Mouse (Mus musculus) left cerebral cortex, postnatal 36 days (tissue): ENCODE measurements around the gene Tnrc6b. TPM values are rescaled to one million over a fixed set of nuclear protein-coding genes. Genes with fewer than 3 reads are reported as not detected.
A peak's percentile ranks its signal among the peaks of the same experiment; 100 is the strongest.

ENCODE experiments used
- DNase-seq, 2 experiments: peaks; one replicate each; pipeline ENCODE4 v3.0.0; 2021 to 2022; ENCODE audit warnings: low spot score in 2 of 2, mixed read lengths in 1 of 2
- intact Hi-C: fragments of 180-260 bp; cut with DNase I; formaldehyde crosslinking; loops from one replicate; pipeline ENCODE4 v1.15.1; 2025
- total RNA-seq, 2 experiments: library from RNA; stranded (reverse); gene quantifications; 2 replicates each; pipeline ENCODE4 v1.2.3; 2021

The Tnrc6b gene
- total RNA-seq, 2 experiments from 2014 or later = 107 to 142 TPM

DNA sequence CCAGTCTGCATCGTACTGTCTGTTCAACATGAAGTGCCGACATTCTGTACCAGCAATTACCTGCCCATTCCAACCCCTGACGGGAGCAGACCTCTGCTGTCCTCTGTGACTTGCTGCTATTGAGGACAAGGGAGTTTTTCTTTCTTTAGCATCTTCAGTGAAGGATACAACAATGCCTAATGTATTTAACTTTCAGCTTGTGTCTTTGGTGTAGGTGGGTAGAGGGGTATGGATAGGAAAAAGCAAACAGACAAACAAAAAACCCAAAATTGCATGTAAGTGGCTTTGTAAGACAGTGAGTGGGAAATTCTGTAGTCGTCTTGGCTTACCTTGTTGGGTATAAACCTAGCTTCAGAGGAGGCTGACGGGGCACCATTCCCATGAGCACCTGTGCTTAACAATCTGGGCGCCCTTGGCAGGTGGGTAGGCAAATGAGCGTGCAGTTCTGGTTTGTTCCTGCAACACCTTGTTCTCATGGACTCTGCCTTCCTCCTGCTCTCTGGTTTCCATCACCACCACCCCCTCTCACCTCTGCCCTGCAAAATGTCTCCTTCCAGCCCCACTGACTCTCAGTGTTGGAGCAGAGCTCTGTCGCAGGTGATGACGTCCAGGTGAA lies 220.3 kb downstream of the Tnrc6b start:
- no peak for DNase-seq
- intact Hi-C loops = no loop called here

DNA sequence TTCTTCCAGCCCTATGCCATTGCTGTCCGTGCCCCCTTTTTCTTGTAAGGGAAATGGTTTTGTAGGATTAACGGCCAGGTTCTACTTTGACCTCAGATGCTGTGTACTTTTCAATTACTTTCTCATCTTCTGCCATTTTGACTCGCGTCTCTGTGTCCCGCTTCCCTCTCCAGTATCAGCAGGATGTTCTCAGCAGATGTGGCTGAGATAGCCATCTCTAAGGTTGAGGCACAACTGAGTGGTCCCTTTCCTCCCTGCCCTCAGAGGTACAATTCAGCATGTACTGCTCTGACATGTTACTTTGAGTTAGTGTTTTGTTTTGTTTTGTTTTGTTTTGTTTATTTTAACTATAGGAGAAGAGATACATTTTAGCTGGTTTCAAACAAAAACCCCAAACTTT lies 223.7 kb downstream of the Tnrc6b start:
- intact Hi-C loops = no loop called here
- DNase-seq = no peak

DNA sequence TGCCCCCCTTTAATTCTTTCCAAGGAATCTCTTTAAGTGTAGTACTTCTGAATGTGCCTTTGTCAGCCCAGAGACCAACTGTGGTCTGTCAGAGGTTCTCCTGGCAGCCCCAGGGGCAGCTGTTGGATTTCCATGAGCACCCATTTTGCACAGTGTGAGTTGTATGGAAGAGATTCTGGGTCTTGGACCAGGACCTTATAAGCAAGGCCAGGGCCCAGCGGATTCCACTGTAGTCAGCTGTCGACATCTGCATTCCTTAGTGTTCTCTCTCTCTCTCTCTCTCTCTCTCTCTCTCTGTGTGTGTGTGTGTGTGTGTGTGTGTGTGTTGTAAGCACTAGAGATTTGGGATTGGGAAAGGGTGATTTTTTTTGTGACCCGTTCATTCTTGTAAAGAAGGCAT lies 225.6 kb downstream of the Tnrc6b start:
- intact Hi-C loops = no loop called here
- no peak for DNase-seq

DNA sequence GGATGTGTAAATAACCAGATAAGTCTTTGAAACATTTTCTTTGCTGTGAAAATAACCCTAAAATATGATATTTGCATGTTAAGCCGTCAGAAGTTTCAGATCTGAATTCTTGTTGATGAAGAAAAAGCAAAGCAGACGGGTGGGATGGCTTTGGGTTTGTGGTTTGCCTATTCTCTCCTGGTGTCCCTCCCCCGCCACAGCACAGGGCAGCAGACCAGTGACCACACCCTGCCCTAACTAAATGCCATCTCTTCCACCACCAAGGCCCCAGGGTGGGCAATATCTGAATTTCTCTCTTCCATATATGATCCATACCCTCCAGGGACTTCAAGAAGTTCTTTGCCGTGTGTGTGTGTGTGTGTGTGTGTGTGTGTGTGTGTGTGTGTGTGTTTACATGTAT lies 227.5 kb downstream of the Tnrc6b start:
- intact Hi-C loops = no loop called here
- DNase-seq = no peak

DNA sequence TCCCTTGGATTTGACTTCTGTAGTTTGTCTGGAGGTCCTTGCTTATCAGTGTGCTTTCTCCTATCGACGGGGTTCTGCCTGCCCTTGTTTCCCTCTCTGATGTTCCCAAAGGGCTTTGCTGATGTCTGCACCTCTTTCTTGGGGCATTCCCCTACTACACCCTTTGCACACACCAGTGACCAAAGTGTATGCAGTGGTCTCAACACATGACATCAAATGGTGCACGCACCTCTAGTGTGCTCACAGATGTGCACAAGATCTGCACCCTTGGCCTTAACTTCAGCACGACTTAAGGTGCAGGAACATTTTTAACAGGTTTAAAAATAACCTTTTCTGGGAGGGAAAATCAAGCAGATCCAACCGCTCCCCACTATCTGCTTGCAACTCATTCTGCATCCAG lies 228.3 kb downstream of the Tnrc6b start:
- no peak for DNase-seq

DNA sequence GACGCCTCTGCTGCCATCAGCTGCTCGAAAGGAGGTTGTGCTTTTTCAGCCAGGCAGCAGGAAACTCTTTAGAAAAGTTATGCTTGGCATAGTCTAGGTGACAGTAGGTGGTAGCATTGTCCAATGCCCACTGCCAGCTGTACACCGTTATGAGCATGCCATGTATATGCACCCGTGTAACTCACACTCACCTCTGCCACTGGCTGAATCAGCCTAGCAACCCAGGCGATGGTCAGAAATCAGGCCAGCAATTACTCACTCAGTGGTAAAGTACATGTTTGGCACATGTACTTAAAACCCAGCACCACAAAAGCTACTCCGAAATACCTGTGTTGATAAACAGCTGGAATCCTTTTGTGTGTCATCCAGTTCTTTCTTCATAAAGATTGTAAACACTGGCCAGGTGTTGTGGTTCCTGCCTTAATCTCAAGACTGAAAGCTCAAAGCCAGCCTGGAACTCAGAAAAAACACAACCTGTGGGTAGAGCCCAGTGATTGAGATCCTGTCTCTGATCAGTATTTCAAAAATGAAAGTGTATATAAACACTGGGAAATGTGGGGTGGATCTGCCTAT lies 230.4 kb downstream of the Tnrc6b start:
- intact Hi-C loops = no loop called here

More for the DNA sequence above, 228.3 kb downstream of the Tnrc6b start:
- intact Hi-C loops = no loop called here

DNA sequence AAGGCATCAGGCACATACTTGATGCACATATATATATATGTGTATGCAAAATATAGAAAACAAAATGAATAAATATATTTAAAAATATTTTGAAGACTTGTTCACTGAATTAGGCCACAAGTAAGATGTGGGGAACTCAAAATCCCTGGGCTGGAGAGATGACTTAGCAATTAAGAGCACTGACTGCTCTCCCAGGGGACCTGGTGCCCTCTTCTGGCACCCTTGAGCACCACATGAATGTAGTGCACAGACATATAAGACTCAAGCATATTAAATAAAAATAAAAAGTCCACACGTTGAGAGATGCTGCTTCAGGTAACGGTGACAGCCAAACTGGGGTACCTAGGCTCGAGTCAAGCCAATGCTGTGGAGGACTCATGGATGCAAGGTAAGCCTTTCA lies 234.7 kb downstream of the Tnrc6b start:
- no peak for DNase-seq
- intact Hi-C loops = loop anchor here (5.0 kb wide), 1 partner anchor 239 kb away; no protein-coding TSS in a partner anchor

More for the DNA sequence above, 230.4 kb downstream of the Tnrc6b start:
- no peak for DNase-seq

DNA sequence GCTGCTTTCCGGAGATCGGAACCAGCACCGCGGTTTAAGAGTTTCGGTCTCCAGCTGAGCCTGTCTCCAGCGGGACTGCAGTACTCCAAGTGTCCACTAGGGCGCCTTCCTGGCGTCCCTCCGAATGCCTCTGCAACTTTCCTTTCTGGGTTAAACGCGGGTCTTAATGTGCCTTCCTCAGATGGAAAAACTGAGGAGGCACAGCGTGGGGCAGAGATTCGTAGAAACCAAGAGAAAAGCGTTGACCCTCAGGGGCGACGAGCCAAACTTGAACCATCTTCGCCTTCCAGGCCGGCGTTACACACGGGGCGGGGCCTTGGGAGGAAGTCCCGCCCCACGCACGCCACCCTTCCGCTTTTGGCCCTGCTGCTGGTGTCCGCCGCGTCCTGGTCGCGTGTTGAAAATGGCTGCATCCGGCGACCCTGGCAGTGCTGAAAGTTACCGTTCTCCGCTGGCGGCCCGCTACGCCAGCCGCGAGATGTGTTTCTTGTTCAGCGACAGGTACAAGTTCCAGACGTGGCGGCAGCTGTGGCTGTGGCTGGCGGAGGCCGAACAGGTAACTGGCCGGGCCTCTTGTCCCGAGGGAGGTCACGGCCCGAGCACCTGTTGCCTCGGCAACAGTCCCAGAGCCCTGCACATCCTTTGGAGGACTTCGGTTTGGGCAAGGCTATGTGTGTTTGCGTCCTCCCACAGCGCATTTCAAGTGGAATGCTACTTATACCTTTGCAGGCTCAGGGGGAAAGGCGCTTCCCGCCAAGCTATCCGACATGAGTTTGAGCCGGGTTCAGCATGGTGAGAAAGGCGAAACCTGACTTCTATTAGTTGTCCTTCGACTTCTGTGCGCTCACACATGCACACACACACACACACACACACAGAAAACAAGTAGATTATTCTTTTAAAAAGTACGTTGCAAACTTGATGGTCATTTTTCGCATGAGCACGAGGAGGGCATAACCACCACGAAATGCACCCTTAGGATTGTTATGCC lies 237.3 kb downstream of the Tnrc6b start, which contains the start of gene Adsl:
Adsl (plus strand) TSS at position 346 of the 991 bp plus-strand sequence.
- DNase-seq = peak; percentile 85 to 87
- intact Hi-C loops = loop anchor here (5.0 kb wide), 1 partner anchor 241 kb away; no protein-coding TSS in a partner anchor

DNA sequence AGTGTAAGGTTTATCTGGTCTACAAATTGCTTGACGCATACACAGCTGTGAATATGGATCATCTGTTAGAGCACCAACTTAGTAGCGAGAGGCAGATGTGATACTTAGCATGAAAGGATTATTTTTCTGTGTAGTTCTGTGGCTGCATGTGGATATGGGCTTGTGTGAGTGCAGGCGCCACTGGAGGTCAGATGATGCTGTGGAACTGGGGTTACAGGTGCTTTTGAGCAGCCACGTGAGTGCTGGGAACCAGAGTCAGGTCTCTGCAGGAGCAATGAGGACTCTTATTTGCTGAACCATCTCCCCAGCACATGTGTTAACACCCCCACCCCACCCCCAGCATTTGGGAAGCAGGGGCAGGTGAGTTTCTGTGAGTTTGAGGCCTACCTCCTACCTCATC lies 238.3 kb downstream of the Tnrc6b start:
- intact Hi-C loops = loop anchor here (5.0 kb wide), 1 partner anchor 242 kb away; no protein-coding TSS in a partner anchor
- DNase-seq = no peak

DNA sequence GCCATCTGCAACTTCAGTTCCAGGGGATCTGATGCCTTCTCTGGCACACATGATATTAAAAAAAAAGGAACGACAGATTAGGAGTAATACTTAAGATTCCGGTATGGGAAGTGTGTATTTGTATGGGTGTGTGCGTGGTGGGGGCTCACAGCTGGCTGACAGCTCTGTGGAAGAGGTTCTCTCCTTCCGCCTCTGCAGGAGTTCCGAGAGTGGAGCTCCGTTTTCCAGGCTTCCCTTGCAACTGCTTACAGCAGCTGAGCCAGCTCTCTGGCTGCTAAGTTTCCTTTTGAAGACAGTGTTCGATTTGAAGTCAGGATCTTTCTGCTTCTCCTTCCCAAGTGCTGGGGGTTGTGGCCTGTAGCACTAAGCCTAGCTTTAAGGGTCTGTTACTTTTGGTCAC lies 238.9 kb downstream of the Tnrc6b start:
- no peak for DNase-seq
- intact Hi-C loops = no loop called here

DNA sequence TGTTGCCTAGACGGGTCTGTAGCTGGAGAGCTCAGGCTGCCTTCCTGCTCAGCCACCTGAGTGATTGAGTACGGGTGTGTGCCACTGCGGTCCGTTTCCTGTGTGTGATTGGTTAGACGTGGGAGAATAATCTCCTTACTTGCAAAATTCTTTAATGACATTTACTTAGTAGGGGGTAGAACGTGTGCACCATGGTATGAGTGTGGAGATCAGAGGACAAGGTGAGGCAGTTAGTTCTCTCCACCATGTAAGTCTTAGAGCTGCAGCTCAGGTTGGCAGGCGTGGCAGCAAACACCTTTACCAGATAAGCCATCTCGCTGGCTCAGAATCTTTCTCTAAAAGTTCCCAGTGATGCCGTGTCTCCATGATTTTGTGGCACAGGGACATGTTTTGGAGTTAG lies 242.9 kb downstream of the Tnrc6b start:
- no peak for DNase-seq
- intact Hi-C loops = no loop called here

DNA sequence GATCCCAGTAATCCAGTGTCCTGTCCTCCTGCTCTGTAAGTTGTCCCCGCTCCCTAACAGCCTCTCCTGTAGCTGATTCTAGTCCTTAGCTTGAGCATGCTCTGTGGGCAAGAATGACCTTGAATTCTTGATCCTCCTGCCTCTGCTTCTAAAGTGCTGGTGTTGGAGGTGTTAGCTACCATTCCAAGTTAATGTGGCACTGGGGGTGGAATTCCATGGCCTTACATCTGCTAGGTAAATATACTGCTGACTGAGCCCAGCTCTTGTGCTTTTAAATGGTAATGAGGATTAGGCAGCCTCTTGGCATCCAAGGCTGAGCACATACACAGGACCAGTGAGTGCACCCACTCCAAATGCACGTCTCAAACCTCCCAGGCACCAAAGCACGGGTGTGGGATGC lies 243.7 kb downstream of the Tnrc6b start:
- intact Hi-C loops = no loop called here
- DNase-seq = no peak

DNA sequence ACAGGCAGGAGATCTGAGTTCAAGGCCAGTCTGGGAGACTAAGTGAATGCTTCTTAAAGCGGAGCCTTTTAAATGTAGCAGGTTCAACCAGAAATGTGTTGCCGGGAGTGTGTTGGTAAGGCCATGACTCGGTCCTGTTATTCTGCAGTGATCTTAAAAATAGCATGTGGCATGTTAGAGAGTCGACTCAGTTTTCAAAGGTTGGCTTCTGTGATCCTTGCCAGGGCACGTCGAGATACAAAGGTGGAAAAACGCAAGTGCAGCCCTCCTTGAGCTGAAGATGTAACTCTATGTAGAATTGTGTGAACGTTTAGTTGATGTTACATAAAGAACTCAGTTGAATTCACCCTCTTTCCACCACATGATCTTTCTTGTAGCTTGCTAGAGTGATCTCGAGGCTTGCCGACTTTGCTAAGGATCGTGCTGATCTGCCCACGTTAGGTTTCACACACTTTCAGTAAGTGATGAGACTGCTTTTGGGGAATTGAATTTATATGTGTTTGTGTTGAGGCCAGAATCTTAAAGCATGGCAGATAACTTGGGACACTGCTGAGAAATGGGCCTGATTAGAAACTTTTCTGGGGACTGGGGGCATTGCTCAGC lies 244.8 kb downstream of the Tnrc6b start:
- DNase-seq = no peak
- intact Hi-C loops = no loop called here

DNA sequence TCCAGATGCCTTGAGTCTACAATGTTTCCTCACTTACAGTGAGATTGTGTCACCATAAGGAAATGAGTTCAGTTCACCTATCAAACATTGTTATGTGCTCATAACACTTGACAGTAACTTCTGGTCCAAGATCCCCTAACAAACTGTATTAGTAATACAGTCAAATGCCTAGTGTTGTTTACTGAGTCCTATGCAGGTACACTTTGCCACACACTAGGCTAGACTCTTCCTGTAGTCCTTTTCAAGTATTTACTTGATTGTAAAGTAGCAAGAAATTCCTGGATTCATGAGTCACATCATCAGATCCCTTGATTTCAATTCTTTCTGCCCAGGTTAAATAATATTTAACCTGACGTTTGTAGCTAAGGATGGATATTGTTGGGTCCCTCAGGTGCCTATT lies 258.3 kb downstream of the Tnrc6b start:
- DNase-seq = no peak
- intact Hi-C loops = no loop called here

DNA sequence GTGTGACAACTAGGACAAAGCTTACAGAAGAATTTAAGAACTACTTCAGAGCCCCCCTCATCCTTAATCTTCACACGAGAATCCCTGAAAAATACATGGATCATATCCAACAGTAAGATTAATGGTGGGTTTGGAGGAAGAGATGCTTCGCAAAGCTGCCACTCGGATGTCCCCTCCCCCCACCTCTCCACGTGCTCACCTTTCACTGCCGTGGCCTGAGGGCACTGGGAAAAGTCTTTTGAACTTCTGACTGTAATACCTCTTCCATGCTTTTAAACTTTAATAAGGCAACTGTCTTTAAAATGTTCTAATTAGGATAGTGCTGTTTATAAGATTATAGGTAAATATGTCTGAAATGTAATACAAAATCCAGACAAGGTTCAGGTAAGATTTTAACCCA lies 263.2 kb downstream of the Tnrc6b start:
- intact Hi-C loops = no loop called here

DNA sequence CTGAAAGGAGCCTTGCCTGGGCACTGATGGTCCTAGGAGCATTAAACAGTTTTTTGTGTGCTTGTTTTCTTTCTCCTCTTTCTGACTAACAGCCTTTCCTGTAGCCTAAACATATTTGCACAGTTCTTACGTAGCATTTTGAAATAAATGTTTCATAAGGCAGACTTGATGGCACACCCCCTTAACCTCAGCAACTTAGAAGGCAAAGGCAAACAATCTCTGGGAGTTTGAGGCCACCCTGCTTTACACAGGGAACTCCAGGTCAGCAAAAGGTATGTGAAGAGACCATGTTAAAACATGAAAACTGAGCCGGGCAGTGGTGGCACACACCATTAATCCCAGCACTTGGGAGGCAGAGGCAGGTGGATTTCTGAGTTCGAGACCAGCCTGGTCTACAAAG lies 264.6 kb downstream of the Tnrc6b start:
- no peak for DNase-seq
- intact Hi-C loops = no loop called here

More for the DNA sequence above, 263.2 kb downstream of the Tnrc6b start:
- DNase-seq = no peak

DNA sequence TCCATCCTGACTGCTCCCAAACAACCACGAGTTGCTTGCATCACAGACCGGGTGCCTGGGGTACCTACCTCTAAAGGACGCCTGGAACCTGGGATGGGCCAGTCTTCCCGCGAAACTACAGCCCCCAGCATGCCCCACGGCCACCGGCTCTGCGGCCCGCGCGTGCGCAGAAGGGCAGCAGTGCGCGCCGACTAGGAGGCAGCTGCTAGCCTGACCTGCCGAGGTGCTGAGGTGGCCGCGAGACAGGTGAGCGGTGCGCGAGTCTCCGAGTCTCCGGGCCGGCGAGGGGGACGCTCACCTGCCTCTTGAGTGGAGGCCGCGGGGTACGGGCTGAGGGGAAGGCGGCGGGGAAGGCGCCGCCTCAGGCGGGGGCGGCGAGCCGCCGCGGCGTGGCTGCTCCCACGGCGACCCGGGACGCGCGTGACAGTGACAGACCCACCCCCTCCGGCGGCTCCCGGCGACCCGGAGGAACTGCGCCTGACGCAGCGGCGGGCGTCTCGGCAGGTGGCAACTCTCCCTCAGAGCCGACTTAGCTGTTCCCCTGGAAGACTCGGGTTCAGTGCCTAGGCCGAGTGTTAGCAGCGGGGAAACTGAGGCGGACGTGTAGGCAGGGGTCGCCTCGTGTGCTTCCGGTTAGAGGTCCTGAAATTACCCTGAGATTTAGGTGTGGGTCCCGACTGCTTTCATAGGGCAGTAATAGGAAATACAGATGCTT lies 266.7 kb downstream of the Tnrc6b start, which contains the start of gene Sgsm3:
Sgsm3 (plus strand) TSS at position 146 of the 715 bp plus-strand sequence.
- intact Hi-C loops = no loop called here
- peak; percentile 87 to 91 for DNase-seq

DNA sequence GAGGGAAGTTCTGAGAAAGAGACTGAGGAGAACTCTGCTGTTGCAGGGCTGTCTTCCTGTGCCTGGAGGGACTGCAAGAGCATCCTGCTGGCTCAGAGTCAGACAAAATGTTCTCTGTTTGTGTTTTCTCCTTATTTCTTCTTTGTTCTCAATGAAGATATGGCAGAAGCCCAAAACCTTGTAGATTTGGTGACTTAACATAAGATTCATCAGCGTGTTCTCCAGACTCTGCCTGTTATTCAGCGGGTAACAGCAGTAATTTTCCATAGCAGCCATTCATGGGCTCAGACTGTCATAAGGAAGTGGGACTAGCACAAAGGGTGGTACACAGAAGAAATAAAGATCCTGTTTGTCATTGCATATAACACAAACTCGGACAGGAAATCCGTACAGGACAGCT lies 268.5 kb downstream of the Tnrc6b start:
- no peak for DNase-seq
- intact Hi-C loops = no loop called here

DNA sequence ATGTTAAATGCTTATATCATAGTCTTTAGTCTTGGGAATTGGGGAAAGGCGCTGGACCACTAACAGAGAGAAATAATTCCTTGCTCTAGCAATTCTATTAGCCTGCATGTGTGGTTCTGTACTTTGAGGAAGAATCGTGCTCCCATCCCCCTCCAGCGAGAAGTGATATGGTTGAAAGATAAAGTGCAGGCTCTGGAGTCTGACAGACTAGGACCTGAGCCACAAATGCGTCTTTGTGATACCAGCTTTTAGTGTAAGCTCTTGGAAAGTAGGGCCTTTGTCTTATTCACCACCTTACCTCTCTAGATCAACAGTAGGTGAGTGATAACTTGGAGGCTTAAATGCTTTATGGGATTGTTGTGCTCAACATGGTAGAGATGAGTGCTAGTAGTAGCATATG lies 270.1 kb downstream of the Tnrc6b start:
- intact Hi-C loops = no loop called here
- no peak for DNase-seq
